Mouse (Mus musculus): ENCODE data around the gene Gm9046. TPM values are rescaled to one million over a fixed set of nuclear protein-coding genes. Genes with fewer than 3 reads are reported as not detected.
A peak's percentile ranks its signal among the peaks of the same experiment; 100 is the strongest.
"Not testable (repeated sequence)": the region's sequence is repeated elsewhere in the genome, so short reads cannot be mapped to it uniquely, and the experiment has no call there.

Gene Gm9046
- total RNA-seq (2021) = not detected
- long read RNA-seq, experiment 1 = 0 reads
- long read RNA-seq, experiment 2 = 0 reads

DNA sequence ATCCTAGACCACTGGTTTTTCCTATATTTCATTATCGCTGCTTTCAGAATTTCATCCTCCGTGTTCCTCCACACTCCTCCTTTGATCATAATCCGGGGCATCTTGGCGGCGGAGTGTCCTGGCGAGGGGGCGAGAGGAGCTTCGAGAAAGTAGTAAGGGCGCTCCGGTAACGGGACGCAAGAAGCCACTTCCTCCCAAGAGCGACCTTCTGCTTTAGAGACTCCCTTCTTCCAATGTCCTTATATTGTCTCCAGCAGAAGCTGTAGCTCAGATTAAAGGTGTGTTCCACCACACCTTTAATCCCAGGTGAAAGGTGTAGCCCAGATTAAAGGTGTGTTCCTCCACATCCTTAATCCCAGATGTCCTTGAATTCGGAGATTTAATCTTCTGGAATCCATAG lies at the start of gene Gm9046:
TSS of gene Gm9046 (minus strand) at position 101 of the 400 bp plus-strand sequence.
- not testable (repeated sequence) for DNase-seq (ENCODE audit: low spot score in 2 of 2)

DNA sequence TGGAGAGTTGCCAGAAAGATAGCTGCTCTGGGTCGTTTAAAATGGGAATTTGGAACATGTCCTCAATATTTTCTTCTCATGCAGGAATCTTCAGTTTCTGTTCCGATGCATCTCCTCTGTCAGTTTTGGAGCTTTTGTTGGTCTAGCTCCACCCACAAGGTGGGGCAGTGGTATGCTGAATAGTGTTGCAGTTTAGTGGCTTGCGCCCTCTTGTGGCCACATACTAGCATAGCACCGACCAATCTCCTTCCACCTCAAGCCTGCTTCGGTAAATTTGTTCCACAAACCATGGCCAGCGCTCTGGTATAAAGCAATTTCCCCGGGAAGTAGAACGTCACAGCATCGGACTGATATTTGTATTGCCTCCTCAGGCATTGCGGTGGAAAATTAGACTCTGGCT lies 27.4 kb upstream of the Gm9046 start:
- DNase-seq (ENCODE audit: low spot score in 2 of 2) = peak; percentile 81 to 84

DNA sequence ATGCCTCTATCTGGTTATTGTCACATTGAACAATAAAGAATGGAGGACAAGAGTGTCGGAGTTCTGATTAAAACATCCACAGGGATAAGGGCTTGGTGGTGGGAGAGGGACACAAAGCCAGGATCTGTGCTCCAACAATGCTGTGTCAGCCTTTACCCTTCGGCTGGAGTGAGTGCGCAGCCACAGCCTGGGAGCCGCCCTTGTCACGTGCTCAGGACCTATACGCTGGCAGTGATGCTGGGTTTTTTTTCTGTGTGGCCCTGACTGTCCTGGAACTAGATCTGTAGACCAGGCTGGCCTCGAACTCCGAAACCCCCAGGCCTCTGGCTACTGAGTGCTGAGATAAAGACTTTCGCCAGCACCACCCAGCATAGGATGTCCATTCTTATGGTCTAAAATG lies 26.5 kb upstream of the Gm9046 start:
- DNase-seq (ENCODE audit: low spot score in 2 of 2) = no peak

DNA sequence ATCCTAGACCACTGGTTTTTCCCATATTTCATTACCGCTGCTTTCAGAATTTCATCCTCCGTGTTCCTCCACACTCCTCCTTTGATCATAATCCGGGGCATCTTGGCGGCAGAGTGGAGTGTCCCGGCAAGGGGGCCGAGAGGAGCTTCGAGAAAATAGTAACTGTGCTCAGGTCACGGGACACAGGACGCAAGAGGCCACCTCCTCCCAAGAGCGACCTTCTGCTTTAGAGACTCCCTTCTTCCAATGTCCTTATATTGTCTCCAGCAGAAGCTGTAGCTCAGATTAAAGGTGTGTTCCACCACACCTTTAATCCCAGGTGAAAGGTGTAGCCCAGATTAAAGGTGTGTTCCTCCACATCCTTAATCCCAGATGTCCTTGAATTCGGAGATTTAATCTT lies 10.9 kb upstream of the Gm9046 start, which contains the start of gene Gm9049:
TSS of gene Gm9049 (minus strand) at position 101 of the 400 bp plus-strand sequence.
- DNase-seq (ENCODE audit: low spot score in 2 of 2) = not testable (repeated sequence)

DNA sequence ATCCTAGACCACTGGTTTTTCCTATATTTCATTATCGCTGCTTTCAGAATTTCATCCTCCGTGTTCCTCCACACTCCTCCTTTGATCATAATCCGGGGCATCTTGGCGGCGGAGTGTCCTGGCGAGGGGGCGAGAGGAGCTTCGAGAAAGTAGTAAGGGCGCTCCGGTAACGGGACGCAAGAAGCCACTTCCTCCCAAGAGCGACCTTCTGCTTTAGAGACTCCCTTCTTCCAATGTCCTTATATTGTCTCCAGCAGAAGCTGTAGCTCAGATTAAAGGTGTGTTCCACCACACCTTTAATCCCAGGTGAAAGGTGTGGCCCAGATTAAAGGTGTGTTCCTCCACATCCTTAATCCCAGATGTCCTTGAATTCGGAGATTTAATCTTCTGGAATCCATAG lies 5.5 kb upstream of the Gm9046 start, which contains the start of gene Gm9048:
TSS of gene Gm9048 (minus strand) at position 101 of the 400 bp plus-strand sequence.
- not testable (repeated sequence) for DNase-seq (ENCODE audit: low spot score in 2 of 2)

DNA sequence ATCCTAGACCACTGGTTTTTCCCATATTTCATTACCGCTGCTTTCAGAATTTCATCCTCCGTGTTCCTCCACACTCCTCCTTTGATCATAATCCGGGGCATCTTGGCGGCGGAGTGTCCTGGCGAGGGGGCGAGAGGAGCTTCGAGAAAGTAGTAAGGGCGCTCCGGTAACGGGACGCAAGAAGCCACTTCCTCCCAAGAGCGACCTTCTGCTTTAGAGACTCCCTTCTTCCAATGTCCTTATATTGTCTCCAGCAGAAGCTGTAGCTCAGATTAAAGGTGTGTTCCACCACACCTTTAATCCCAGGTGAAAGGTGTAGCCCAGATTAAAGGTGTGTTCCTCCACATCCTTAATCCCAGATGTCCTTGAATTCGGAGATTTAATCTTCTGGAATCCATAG lies 5.3 kb downstream of the Gm9046 start, which contains the start of gene Gm9045:
TSS of gene Gm9045 (minus strand) at position 101 of the 400 bp plus-strand sequence.
- DNase-seq (ENCODE audit: low spot score in 2 of 2) = not testable (repeated sequence)

DNA sequence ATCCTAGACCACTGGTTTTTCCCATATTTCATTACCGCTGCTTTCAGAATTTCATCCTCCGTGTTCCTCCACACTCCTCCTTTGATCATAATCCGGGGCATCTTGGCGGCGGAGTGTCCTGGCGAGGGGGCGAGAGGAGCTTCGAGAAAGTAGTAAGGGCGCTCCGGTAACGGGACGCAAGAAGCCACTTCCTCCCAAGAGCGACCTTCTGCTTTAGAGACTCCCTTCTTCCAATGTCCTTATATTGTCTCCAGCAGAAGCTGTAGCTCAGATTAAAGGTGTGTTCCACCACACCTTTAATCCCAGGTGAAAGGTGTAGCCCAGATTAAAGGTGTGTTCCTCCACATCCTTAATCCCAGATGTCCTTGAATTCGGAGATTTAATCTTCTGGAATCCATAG lies 10.7 kb downstream of the Gm9046 start, which contains the start of gene Gm9044:
TSS of gene Gm9044 (minus strand) at position 101 of the 400 bp plus-strand sequence.
- DNase-seq (ENCODE audit: low spot score in 2 of 2) = not testable (repeated sequence)

DNA sequence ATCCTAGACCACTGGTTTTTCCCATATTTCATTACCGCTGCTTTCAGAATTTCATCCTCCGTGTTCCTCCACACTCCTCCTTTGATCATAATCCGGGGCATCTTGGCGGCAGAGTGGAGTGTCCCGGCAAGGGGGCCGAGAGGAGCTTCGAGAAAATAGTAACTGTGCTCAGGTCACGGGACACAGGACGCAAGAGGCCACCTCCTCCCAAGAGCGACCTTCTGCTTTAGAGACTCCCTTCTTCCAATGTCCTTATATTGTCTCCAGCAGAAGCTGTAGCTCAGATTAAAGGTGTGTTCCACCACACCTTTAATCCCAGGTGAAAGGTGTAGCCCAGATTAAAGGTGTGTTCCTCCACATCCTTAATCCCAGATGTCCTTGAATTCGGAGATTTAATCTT lies 16.2 kb downstream of the Gm9046 start, which contains the start of gene Gm9040:
TSS of gene Gm9040 (minus strand) at position 101 of the 400 bp plus-strand sequence.
- DNase-seq (ENCODE audit: low spot score in 2 of 2) = not testable (repeated sequence)

DNA sequence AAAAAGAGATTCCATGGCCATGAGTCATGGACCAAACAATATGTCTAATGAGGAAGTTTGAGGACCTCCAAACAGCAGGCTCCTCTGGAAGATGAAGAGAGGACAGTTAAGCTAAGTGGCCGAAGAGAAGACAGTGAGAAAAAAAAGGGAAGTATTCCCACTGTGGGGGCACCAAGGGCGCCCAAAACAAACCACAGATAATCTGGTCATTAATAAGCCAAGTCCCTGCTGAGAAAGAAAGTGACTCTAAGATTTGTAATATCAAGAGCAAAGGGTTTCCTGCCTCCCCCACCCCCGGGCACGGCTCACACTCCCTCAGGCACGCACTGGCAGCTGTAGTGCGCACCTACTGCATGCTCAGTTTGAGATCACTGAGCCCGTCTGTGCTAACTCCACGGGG lies 24.0 kb downstream of the Gm9046 start:
- no peak for DNase-seq (ENCODE audit: low spot score in 2 of 2)

DNA sequence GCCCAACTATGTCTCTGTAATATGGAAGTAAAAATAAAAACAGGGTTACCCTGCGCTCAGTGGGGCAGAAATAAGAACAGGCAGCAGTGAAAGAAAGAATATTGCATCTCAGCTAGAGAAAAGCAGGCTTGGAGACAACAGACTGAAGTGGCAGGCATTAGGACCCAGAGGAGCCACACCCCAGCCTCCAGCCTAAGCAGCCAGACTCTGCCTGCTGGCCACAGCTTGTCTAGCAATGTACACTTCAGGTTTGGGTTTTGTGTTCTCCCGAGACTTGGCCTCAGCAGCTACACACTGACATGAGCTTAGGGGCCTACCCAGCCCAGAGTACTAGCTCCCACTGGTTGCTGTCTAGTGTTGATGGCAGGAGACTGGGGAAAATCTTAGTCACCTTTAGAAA lies 40.9 kb downstream of the Gm9046 start:
- not testable (repeated sequence) for DNase-seq (ENCODE audit: low spot score in 2 of 2)

DNA sequence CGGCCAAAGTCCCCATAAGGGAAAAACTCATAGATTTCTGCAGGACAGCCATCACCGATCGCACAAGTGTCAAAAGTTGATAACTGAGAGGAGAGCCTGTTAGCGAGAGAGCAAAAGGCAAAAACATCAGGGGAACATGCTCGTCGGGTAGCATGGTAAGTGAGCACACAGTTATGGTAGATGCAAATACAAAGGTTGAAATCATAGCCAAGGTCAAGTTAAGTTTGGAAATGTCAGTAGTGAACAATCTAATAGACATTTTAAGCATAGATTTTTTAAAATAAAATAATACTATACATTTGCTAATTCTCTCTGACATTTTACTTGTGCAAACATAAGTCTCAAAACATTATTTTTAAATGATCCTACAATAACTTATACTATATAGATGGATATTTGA lies 48.1 kb downstream of the Gm9046 start, which contains the start of gene Iltifb:
TSS of gene Iltifb (minus strand) at position 101 of the 400 bp plus-strand sequence.
- DNase-seq (ENCODE audit: low spot score in 2 of 2) = no peak

Other genes with a start within 250 kb of the Gm9046 start
- gene Mdm1, start 201.4 kb downstream of the Gm9046 start, total RNA-seq (2021) = 1 to 10 TPM; 7.6 to 7.8 TPM
- gene Il22, start 138.3 kb downstream of the Gm9046 start, total RNA-seq (2021) = not detected
- gene Gm32717, start 102.5 kb downstream of the Gm9046 start, total RNA-seq (2021) = under 1 TPM; 0.77 to 0.86 TPM
- under 1 TPM; 0.77 to 0.86 TPM for gene Gm32802, start 84.6 kb downstream of the Gm9046 start, total RNA-seq (2021)
- gene Iltifb, start 48.2 kb downstream of the Gm9046 start, total RNA-seq (2021) = not detected
- gene Gm9040, start 16.3 kb downstream of the Gm9046 start, total RNA-seq (2021) = not detected
- not detected for gene Gm9044, start 10.8 kb downstream of the Gm9046 start, total RNA-seq (2021)
- not detected for gene Gm9045, start 5.4 kb downstream of the Gm9046 start, total RNA-seq (2021)
- gene Gm9048, start 5.4 kb upstream of the Gm9046 start, total RNA-seq (2021) = not detected
- gene Gm9049, start 10.8 kb upstream of the Gm9046 start, total RNA-seq (2021) = not detected
- gene Ifng, start 97.8 kb upstream of the Gm9046 start, total RNA-seq (2021) = not detected

All from left cerebral cortex, adult 18-20 months (tissue).